Mouse (Mus musculus) spleen, adult 10 weeks (tissue): ENCODE results near the gene Sdhaf3. TPM values are rescaled to one million over a fixed set of nuclear protein-coding genes. Genes with fewer than 3 reads are reported as not detected.

ENCODE experiments used
- polyA plus RNA-seq: library from polyadenylated mRNA; stranded (reverse); fragments of 350-450 nt; fragmentation: Illumina TruSeq; extraction: RNeasy Lipid Tissue Mini Kit (QIAGEN cat#74804); gene quantifications from one replicate; pipeline ENCODE4 v1.2.3, GENCODE M21; 2015; ENCODE audit warnings: low replicate concordance; ENCODE audit not compliant: insufficient read depth

Gene Sdhaf3
- 3.7 TPM for polyA plus RNA-seq

GRCm38 (mm10) chr6:6955764-6956561, at the start of gene Sdhaf3:
Gene Sdhaf3, plus strand, starts transcription at chr6:6956004.

Other genes starting within 250 kb of the Sdhaf3 start
- gene Dlx6, start 92.7 kb upstream of the Sdhaf3 start, polyA plus RNA-seq, result not detected
- not detected for gene Dlx5, start 73.9 kb upstream of the Sdhaf3 start, polyA plus RNA-seq